Mouse (Mus musculus): Measurements from ENCODE around the gene Bdp1. TPM values are rescaled to one million over a fixed set of nuclear protein-coding genes. Genes with fewer than 3 reads are reported as not detected.
A peak's percentile ranks its signal among the peaks of the same experiment; 100 is the strongest.

The Bdp1 gene
- polyA plus RNA-seq, 1 experiment, result 4.8 TPM

DNA sequence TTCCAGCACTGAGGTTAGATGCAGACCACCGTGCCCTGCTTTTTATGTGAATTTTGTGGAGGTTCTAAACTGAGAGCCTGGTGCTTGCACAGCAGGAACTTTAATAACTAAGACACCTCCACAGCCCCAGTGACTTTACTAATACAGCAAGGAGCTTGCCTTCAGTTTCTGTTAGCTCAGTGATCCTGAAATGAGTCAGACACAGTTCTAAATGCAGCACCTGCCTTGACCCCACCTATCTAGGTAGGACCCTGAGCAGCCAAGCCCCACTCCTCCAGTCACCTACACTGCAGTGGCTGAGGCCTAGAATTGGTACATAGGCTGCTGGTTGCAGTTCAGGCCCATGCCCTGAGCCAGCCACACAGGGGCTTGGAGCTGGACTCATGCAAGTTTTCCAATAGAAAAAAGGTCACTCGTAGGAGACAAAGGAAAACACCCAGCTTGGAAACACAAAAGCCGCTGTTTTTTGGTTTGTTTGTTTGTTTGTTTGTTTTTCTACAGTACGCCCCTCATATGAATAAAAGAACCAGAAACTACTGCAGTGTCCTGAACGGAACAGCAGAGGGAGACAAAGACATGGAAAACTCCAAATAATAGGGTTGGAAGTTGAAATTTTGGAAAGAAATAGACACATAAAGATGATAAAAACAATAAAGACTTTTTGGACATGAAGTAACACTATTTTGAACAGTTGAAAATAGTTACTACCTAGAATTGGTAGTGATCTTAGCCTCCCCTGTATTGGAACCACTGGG lies 8.5 kb upstream of the Bdp1 start:
- Histone ChIP-seq H3K4me3 (ENCODE audit: control insufficient read depth, insufficient read depth, low read length) (no peak overlapping the region), H3K36me3 (ENCODE audit: control insufficient read depth, insufficient read depth, low read length) (no peaks in the 10 kb centered on the region), H3K4me1 (replicated peaks; ENCODE audit: control insufficient read depth, insufficient read depth, low read length) (peaks cover 3% of the 10 kb centered on the region; the same call in 1 of the 2 replicates), H3K27me3 (ENCODE audit: control insufficient read depth, insufficient read depth, low read length) (no peaks in the 10 kb centered on the region), H3K27ac (ENCODE audit: control insufficient read depth, insufficient read depth, low read length) (no peak overlapping the region)
- no peak for DNase-seq
- no peak for TF ChIP-seq CTCF (IDR thresholded peaks at IDR 0.05; ENCODE audit: borderline replicate concordance, control insufficient read depth, extremely low read depth, insufficient read depth, low read length, poor library complexity)
- no peak for TF ChIP-seq POLR2A (IDR thresholded peaks at IDR 0.05; ENCODE audit: control insufficient read depth, extremely low read depth, insufficient read depth, low read length, poor library complexity)
- WGBS, result 77% methylated on average over 5 of the region's 5 CpGs

DNA sequence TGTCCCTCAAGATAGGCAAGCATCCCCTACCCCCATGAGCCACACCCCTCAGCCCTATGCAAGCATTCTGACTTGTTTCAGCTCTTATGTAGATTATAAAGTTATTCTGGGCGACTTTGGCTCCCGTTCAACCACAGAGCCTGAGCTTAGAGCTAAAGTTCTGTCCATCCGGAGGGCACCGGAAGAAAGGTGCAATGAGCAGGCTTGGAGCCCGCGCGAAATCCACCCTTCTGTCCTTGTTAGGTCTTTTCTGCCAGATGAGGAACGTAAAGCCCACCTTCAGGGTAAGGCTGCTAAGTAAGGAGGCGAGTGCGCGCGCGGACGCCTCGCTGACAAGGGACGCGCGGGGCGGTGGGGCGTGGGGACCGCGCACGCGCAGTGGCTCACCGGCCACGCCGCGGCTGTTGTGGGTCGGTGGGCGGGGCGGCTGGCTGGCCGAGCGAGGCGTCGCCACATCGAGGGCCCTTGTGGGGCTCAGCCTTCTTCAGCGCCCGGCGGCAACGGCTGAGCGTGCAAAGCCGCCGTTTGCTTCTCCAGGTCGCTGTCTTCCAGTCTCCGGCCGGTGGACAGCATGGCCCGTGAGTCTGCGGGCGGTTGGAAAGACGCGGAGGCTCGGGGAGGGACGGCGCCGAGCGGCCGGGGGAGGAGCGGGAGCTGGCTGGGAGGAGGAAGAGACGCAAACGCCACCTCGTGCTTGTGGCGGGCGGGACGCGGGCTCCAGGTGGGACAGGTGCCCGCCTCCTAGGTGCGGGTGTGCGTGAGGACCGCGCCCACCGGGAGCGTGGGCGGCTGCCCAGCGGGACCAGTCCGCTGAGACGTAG lies 4.0 kb upstream of the Bdp1 start, which contains the start of gene Serf1:
TSS of gene Serf1 (plus strand) at position 361 of the 821 bp plus-strand sequence.
- Histone ChIP-seq H3K27me3 (ENCODE audit: control insufficient read depth, insufficient read depth, low read length) (no peaks in the 10 kb centered on the region), H3K27ac (ENCODE audit: control insufficient read depth, insufficient read depth, low read length) (no peak within 1 kb of the TSS), H3K4me1 (replicated peaks; ENCODE audit: control insufficient read depth, insufficient read depth, low read length) (peaks cover 7% of the 10 kb centered on the region), H3K4me3 (ENCODE audit: control insufficient read depth, insufficient read depth, low read length) (peak within 1 kb of the TSS; percentile 75), H3K36me3 (ENCODE audit: control insufficient read depth, insufficient read depth, low read length) (no peaks in the 10 kb centered on the region)
- TF ChIP-seq CTCF (IDR thresholded peaks at IDR 0.05; ENCODE audit: borderline replicate concordance, control insufficient read depth, extremely low read depth, insufficient read depth, low read length, poor library complexity) (peak; percentile 19; the same call in 1 of the 2 replicates), POLR2A (IDR thresholded peaks at IDR 0.05; ENCODE audit: control insufficient read depth, extremely low read depth, insufficient read depth, low read length, poor library complexity) (no peak)
- peak; percentile 69 for DNase-seq
- under 1% methylated on average over 76 of the region's 76 CpGs for WGBS

DNA sequence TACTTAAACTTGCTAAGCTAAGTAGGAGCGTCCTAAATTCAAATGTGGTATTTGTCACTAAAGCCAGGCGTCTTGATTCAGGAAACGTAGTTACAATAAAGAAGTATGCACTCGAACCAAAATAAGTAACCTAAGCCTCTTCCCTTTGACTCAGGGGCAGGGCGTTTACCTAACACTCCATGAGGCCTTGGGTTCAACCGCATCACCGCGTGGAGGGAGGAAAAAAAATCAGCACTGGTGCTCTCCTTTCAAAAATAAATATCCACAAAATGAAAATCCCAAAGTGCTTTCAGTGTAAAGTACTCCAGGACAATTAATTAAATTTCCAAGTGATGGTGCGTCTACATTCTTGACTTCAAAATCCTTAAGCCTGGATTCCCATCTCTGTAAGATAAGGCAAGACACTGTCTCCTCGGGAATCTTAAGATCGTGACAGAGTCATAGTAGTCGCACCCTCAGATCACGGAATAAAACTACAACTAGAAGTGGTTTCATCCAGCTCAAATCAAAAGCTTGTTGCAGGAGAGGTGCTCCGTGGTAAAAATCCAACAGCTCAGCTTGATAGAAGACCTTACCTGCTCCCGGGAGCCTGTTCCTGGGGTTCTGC lies 715 bp downstream of the Bdp1 start:
- Histone ChIP-seq H3K36me3 (ENCODE audit: control insufficient read depth, insufficient read depth, low read length) (peaks cover 1% of the 10 kb centered on the region), H3K4me3 (ENCODE audit: control insufficient read depth, insufficient read depth, low read length) (peak overlapping the region; percentile 87), H3K4me1 (replicated peaks; ENCODE audit: control insufficient read depth, insufficient read depth, low read length) (peaks cover 4% of the 10 kb centered on the region), H3K27me3 (ENCODE audit: control insufficient read depth, insufficient read depth, low read length) (no peaks in the 10 kb centered on the region), H3K27ac (ENCODE audit: control insufficient read depth, insufficient read depth, low read length) (no peak overlapping the region)
- TF ChIP-seq POLR2A (IDR thresholded peaks at IDR 0.05; ENCODE audit: control insufficient read depth, extremely low read depth, insufficient read depth, low read length, poor library complexity), result no peak
- TF ChIP-seq CTCF (IDR thresholded peaks at IDR 0.05; ENCODE audit: borderline replicate concordance, control insufficient read depth, extremely low read depth, insufficient read depth, low read length, poor library complexity), result no peak
- WGBS, result 2% methylated on average over 15 of the region's 15 CpGs
- DNase-seq, result no peak

DNA sequence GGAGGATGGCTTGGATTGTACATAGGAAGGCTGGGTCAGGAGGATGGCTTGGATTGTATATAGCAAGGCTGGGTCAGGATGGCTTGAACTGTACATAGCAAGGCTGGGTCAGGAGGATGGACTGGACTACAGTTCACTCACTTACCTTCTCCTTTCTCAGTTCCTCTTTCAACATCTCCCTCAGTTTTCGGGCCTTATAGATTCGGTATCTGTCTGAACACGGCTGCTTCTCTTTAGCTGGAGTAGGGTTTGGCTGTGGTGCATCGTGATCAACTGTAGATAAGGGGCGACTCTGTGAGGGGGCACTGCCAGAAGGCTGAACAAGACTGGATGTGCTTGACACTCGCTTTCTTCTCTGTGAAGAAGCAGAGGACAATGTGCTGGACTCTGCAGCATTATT lies 5.1 kb downstream of the Bdp1 start:
- DNase-seq, result no peak
- H3K27me3 ChIP-seq (ENCODE audit: control insufficient read depth, insufficient read depth, low read length), result no peaks in the 10 kb centered on the region
- 89% methylated on average over 6 of the region's 6 CpGs for WGBS
- no peak overlapping the region for H3K27ac ChIP-seq (ENCODE audit: control insufficient read depth, insufficient read depth, low read length)
- no peak overlapping the region for H3K4me3 ChIP-seq (ENCODE audit: control insufficient read depth, insufficient read depth, low read length)
- peaks cover 34% of the 10 kb centered on the region for H3K36me3 ChIP-seq (ENCODE audit: control insufficient read depth, insufficient read depth, low read length)
- H3K4me1 ChIP-seq (replicated peaks; ENCODE audit: control insufficient read depth, insufficient read depth, low read length), result no peaks in the 10 kb centered on the region
- TF ChIP-seq POLR2A (IDR thresholded peaks at IDR 0.05; ENCODE audit: control insufficient read depth, extremely low read depth, insufficient read depth, low read length, poor library complexity) (no peak), CTCF (IDR thresholded peaks at IDR 0.05; ENCODE audit: borderline replicate concordance, control insufficient read depth, extremely low read depth, insufficient read depth, low read length, poor library complexity) (no peak)

DNA sequence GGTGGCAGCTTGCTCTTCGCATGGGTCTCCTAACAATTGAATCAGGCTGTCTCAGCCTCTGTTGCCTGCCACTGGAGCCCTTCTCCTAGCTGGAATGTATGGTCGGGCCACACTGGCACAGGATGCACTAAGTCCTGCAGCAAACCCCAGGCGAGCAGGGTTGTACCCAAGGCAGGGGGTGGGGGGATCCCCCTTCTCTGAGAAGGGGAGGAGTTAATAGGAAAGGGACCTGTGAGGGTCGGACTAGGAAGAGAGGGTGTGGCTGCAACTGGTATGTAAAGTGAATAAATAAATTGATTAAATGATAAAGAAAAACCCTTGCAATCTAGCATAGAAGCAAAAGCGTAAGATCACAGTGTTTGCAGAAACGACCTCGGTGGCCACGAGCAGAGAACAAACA lies 32.4 kb downstream of the Bdp1 start:
- H3K4me1 ChIP-seq (replicated peaks; ENCODE audit: control insufficient read depth, insufficient read depth, low read length), result no peaks in the 10 kb centered on the region
- no peak for DNase-seq
- H3K36me3 ChIP-seq (ENCODE audit: control insufficient read depth, insufficient read depth, low read length), result peaks cover 77% of the 10 kb centered on the region
- no peaks in the 10 kb centered on the region for H3K27me3 ChIP-seq (ENCODE audit: control insufficient read depth, insufficient read depth, low read length)
- H3K27ac ChIP-seq (ENCODE audit: control insufficient read depth, insufficient read depth, low read length), result no peak overlapping the region
- no peak overlapping the region for H3K4me3 ChIP-seq (ENCODE audit: control insufficient read depth, insufficient read depth, low read length)
- no peak for TF ChIP-seq POLR2A (IDR thresholded peaks at IDR 0.05; ENCODE audit: control insufficient read depth, extremely low read depth, insufficient read depth, low read length, poor library complexity)
- TF ChIP-seq CTCF (IDR thresholded peaks at IDR 0.05; ENCODE audit: borderline replicate concordance, control insufficient read depth, extremely low read depth, insufficient read depth, low read length, poor library complexity), result no peak
- whole genome bisulfite sequencing, result 95% methylated on average over 8 of the region's 8 CpGs

DNA sequence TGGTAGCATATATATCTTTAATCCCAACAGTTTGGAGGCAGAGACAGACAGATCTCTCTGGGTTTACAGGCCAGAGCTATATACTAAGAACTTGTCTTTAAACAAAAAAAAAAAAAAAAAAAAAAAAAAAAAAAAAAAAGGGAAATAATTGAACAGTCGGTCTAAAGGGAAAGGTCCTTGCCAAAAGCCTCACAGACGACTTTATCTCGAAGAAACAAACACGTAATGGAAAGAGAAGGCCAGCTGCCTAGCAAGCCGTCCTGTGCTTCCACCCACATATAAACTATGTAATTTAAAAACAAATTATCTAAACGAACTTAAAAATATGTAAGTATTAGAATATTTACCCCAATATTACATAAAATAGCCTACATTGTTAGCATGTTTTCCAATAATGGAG lies 36.0 kb downstream of the Bdp1 start:
- Histone ChIP-seq H3K27ac (ENCODE audit: control insufficient read depth, insufficient read depth, low read length) (no peak overlapping the region), H3K4me1 (replicated peaks; ENCODE audit: control insufficient read depth, insufficient read depth, low read length) (no peaks in the 10 kb centered on the region), H3K27me3 (ENCODE audit: control insufficient read depth, insufficient read depth, low read length) (no peaks in the 10 kb centered on the region), H3K4me3 (ENCODE audit: control insufficient read depth, insufficient read depth, low read length) (no peak overlapping the region), H3K36me3 (ENCODE audit: control insufficient read depth, insufficient read depth, low read length) (peaks cover 69% of the 10 kb centered on the region)
- 91% methylated on average over 6 of the region's 6 CpGs for WGBS
- TF ChIP-seq CTCF (IDR thresholded peaks at IDR 0.05; ENCODE audit: borderline replicate concordance, control insufficient read depth, extremely low read depth, insufficient read depth, low read length, poor library complexity) (no peak), POLR2A (IDR thresholded peaks at IDR 0.05; ENCODE audit: control insufficient read depth, extremely low read depth, insufficient read depth, low read length, poor library complexity) (no peak)
- DNase-seq, result no peak
